Mouse (Mus musculus) NIH3T3 (cell line): Measurements from ENCODE around the gene Crip3.
A peak's percentile ranks its signal among the peaks of the same experiment; 100 is the strongest.

Experiments used
- DNase-seq: peaks from one replicate; pipeline ENCODE4 v3.0.0-alpha.2; 2012; ENCODE audit warnings: low read depth

The Crip3 gene

GRCm38 (mm10) chr17:46428761-46429414, at the start of gene Crip3:
Crip3 (plus strand) TSS chr17:46428926.
- no peak for DNase-seq

GRCm38 (mm10) chr17:46383294-46384060, 45.2 kb upstream of the Crip3 start, which contains the start of gene Zfp318:
Zfp318 (plus strand) TSS chr17:46383731.
- DNase-seq: peak; percentile 98

GRCm38 (mm10) chr17:46384061-46384801, 44.5 kb upstream of the Crip3 start:
- peak; percentile 39 for DNase-seq

- DNase-seq: no peak
These were observed 40.5 kb upstream of the Crip3 start for GRCm38 (mm10) chr17:46388200-46388599.

GRCm38 (mm10) chr17:46393012-46393411, 35.7 kb upstream of the Crip3 start:
- DNase-seq: peak; percentile 80

GRCm38 (mm10) chr17:46394631-46395030, 34.1 kb upstream of the Crip3 start:
- no peak for DNase-seq

- DNase-seq: peak; percentile 20
These were observed 20.2 kb upstream of the Crip3 start for GRCm38 (mm10) chr17:46408478-46408877.

- DNase-seq: peak; percentile 63
These were observed 10.1 kb upstream of the Crip3 start for GRCm38 (mm10) chr17:46418628-46419027.

- peak; percentile 18 for DNase-seq
These were observed 9.0 kb upstream of the Crip3 start for GRCm38 (mm10) chr17:46419717-46420116.

GRCm38 (mm10) chr17:46426496-46426895, 2.2 kb upstream of the Crip3 start:
- no peak for DNase-seq

- no peak for DNase-seq
These were observed 4.9 kb downstream of the Crip3 start for GRCm38 (mm10) chr17:46433627-46434026.

- no peak for DNase-seq
These were observed 8.1 kb downstream of the Crip3 start for GRCm38 (mm10) chr17:46436672-46437366.

GRCm38 (mm10) chr17:46438298-46438873, 9.7 kb downstream of the Crip3 start, which contains the start of gene Slc22a7:
Slc22a7 (minus strand) TSS chr17:46438457.
- no peak for DNase-seq

GRCm38 (mm10) chr17:46439176-46439575, 10.4 kb downstream of the Crip3 start:
- DNase-seq: no peak

- no peak for DNase-seq
These were observed 16.3 kb downstream of the Crip3 start for GRCm38 (mm10) chr17:46444839-46445579.

- no peak for DNase-seq
These were observed 17.5 kb downstream of the Crip3 start for GRCm38 (mm10) chr17:46446264-46446663.

GRCm38 (mm10) chr17:46452683-46453082, 24.0 kb downstream of the Crip3 start:
- DNase-seq: no peak

- DNase-seq: no peak
These were observed 24.7 kb downstream of the Crip3 start for GRCm38 (mm10) chr17:46453302-46453948.

- no peak for DNase-seq
These were observed 25.3 kb downstream of the Crip3 start for GRCm38 (mm10) chr17:46453970-46454411.

- DNase-seq: no peak
These were observed 25.8 kb downstream of the Crip3 start for GRCm38 (mm10) chr17:46454539-46454938.
